Mouse (Mus musculus) midbrain, embryonic 16.5 days (tissue): ENCODE data around the gene Rfc2. TPM values are rescaled to one million over a fixed set of nuclear protein-coding genes. Genes with fewer than 3 reads are reported as not detected.

Source experiments
- ATAC-seq: fragments of 200-750 bp; cut with Nextera tagmentation; 2 replicates; pipeline ENCODE4 v1.8.0; 2017; ENCODE audit warnings: moderate TSS enrichment
- H3K27ac ChIP-seq: fragments of 300-500 bp; sonication (generic); 2 replicates; pipeline ENCODE4 v1.5.1; 2014; ENCODE audit warnings: mild to moderate bottlenecking, low read length, mixed read lengths
- H3K27me3 ChIP-seq: fragments of 300-500 bp; sonication (generic); 2 replicates; pipeline ENCODE4 v1.6.1; 2014; ENCODE audit warnings: low read depth, low read length, mixed read lengths; ENCODE audit not compliant: control insufficient read depth, insufficient read depth
- H3K36me3 ChIP-seq: fragments of 300-500 bp; sonication (generic); 2 replicates; pipeline ENCODE4 v1.6.1; 2014; ENCODE audit warnings: mild to moderate bottlenecking, low read length, moderate library complexity, mixed read lengths; ENCODE audit not compliant: control insufficient read depth, insufficient read depth
- H3K4me1 ChIP-seq: fragments of 300-500 bp; sonication (generic); 2 replicates; pipeline ENCODE4 v1.6.1; 2014; ENCODE audit warnings: mild to moderate bottlenecking, low read length, mixed read lengths; ENCODE audit not compliant: control insufficient read depth, insufficient read depth
- H3K4me2 ChIP-seq: fragments of 300-500 bp; sonication (generic); 2 replicates; pipeline ENCODE4 v1.6.1; 2014; ENCODE audit warnings: mild to moderate bottlenecking, low read length, mixed read lengths
- H3K4me3 ChIP-seq: fragments of 300-500 bp; sonication (generic); 2 replicates; pipeline ENCODE4 v1.5.1; 2014; ENCODE audit warnings: low read depth, mild to moderate bottlenecking, low read length, moderate library complexity, mixed read lengths
- H3K9ac ChIP-seq: fragments of 300-500 bp; sonication (generic); 2 replicates; pipeline ENCODE4 v1.6.1; 2014; ENCODE audit warnings: low read depth, low read length, mixed read lengths
- H3K9me3 ChIP-seq: fragments of 300-500 bp; sonication (generic); replicated peaks from 2 replicates; pipeline ENCODE4 v1.6.1; 2014; ENCODE audit warnings: mild to moderate bottlenecking, low read length, mixed read lengths; ENCODE audit not compliant: control insufficient read depth, poor library complexity, severe bottlenecking
- WGBS: fragments of 180-500 bp; shearing (Covaris S2); extraction: QIAGEN DNeasy Blood & Tissue Kit; methylation state at CpG from one replicate; pipeline ENCODE4 v1.1.7; 2014; 5-methylcytosine and 5-hydroxymethylcytosine counted together
- polyA plus RNA-seq: library from polyadenylated mRNA; unstranded; fragments of >200 nt; fragmentation: Nextera tagmentation; extraction: Ambion mirVana; gene quantifications from 2 replicates; pipeline ENCODE4 v1.2.1, GENCODE M21; 2015

The Rfc2 gene
- polyA plus RNA-seq, 1 experiment from 2014 or later, result 179 TPM

GRCm38 (mm10) chr5:134546790-134547189 lies 34.4 kb upstream of the Rfc2 start:
- Histone ChIP-seq H3K4me1 (peaks cover 59% of the 10 kb centered on the region), H3K9ac (no peak overlapping the region)

GRCm38 (mm10) chr5:134548306-134548705 lies 32.9 kb upstream of the Rfc2 start:
- Histone ChIP-seq H3K4me1 (peaks cover 62% of the 10 kb centered on the region), H3K4me3 (no peak overlapping the region), H3K4me2 (peak overlapping the region; percentile 22; the same call in 1 of the 2 replicates), H3K36me3 (peaks cover 3% of the 10 kb centered on the region; the same call in 1 of the 2 replicates), H3K9me3 (no peaks in the 10 kb centered on the region), H3K27me3 (no peaks in the 10 kb centered on the region), H3K27ac (no peak overlapping the region), H3K9ac (no peak overlapping the region)
- 55% methylated on average over 5 of the region's 5 CpGs for WGBS
- ATAC-seq, result no peak

More at GRCm38 (mm10) chr5:134546790-134547189, 34.4 kb upstream of the Rfc2 start:
- Histone ChIP-seq H3K36me3 (peaks cover 3% of the 10 kb centered on the region; the same call in 1 of the 2 replicates), H3K4me2 (no peak overlapping the region), H3K9me3 (no peaks in the 10 kb centered on the region), H3K4me3 (no peak overlapping the region), H3K27me3 (no peaks in the 10 kb centered on the region), H3K27ac (no peak overlapping the region)
- 82% methylated on average over 7 of the region's 7 CpGs for WGBS
- no peak for ATAC-seq

DNA sequence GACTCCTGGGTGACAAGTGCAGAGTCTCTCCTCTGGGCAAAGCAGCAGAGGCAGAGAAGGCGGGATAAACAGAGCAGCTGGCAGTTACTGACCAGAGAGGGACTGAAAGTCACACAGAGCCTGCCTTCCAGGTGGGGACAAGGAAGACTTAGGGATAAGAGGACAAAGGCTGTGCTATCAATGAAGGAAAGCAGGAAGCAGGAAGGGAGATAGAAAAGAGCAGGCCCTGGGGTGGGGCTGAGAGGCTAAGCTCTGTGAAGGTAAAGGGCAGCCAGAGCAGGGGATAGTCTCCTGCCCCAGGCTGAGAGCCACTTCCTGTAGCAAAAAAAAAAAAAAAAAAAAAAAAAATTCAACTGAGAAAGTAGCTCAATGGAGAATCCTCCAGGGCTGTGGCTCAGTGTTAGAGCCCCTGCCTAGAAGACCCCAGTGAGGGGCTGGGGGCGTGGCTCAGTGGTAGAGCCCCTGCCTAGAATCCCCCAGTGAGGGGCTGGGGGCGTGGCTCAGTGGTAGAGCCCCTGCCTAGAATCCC lies 31.5 kb upstream of the Rfc2 start:
- Histone ChIP-seq H3K4me2 (peak overlapping the region; percentile 86), H3K27me3 (no peaks in the 10 kb centered on the region), H3K9me3 (no peaks in the 10 kb centered on the region), H3K9ac (peak overlapping the region; percentile 34; the same call in 1 of the 2 replicates), H3K4me3 (peak overlapping the region; percentile 97), H3K4me1 (peaks cover 58% of the 10 kb centered on the region), H3K27ac (no peak overlapping the region), H3K36me3 (no peaks in the 10 kb centered on the region)
- ATAC-seq, result no peak
- 82% methylated on average over 2 of the region's 3 CpGs for WGBS

DNA sequence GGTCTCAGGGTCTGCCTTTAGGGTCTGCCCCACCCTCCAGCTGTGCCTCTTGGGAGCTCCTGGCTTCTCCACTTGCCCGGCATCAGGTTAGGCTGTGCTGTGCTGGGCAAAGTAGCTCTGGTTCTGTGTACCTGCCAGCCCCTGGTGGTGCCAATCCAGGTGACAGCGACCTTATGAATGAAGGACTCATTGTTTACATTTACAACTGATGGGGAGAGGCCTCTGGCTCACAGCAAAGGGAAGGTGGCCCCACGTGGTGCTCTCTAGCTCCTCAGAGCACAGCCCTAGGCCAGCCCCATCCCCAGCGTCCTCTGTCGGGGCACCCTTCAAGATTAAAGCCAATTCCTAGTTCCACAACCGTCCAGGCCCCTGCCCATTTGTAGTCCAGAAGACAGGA lies 30.3 kb upstream of the Rfc2 start:
- ATAC-seq, result no peak; the same call in 1 of the 2 replicates
- Histone ChIP-seq H3K4me1 (peaks cover 61% of the 10 kb centered on the region), H3K36me3 (no peaks in the 10 kb centered on the region), H3K4me3 (peak overlapping the region; percentile 97), H3K27ac (peak overlapping the region; percentile 99), H3K27me3 (no peaks in the 10 kb centered on the region), H3K4me2 (peak overlapping the region; percentile 86), H3K9me3 (no peaks in the 10 kb centered on the region), H3K9ac (peak overlapping the region; percentile 99)
- 4% methylated on average over 6 of the region's 6 CpGs for WGBS

DNA sequence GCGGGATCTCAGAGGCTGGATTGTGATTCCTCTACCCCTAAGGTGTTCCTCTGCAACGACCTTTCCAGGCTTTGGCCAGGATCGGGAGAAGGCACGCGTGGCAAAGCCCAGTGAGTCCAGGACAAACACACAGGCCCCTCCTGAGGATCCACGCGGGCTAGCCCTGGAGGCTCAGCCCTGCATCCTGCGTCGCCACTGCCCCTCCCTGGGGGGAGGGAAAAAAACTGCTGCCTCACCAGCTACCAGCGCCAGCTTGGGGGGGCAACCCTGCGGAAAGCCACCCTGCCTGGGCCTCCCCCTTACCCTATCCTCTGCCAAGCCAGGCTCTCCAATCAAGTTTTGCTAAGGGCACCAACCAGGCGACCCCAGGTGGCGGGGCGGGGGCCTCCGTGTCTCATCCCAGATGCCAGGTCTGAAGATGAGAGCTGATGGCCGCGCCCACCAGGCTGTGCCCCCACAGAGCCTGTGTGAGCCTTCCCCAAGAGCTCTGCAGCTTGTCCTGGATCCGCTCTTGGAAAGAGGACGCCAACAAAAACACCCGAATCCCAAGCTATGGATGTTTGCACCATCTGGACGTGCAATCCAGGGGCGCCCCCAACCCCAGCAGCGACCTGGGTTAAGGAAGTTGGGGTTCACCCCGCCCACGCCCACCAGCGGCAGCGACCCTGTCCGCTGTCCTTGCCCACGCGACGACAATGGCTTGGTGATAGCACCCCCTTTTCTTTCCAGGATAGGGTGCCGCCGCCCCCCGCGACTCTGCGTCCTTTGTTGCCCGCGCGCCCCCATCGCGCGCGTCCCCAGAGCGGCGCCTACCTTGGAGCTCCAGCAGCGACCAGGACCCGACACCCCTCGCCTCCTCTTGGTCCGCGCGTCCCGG lies 29.7 kb upstream of the Rfc2 start:
- Histone ChIP-seq H3K4me1 (peaks cover 59% of the 10 kb centered on the region), H3K4me3 (peak overlapping the region; percentile 97), H3K4me2 (peak overlapping the region; percentile 86), H3K27ac (peak overlapping the region; percentile 99), H3K9me3 (no peaks in the 10 kb centered on the region), H3K27me3 (no peaks in the 10 kb centered on the region), H3K36me3 (no peaks in the 10 kb centered on the region), H3K9ac (peak overlapping the region; percentile 99)
- peak; percentile 26 for ATAC-seq
- under 1% methylated on average over 50 of the region's 52 CpGs for WGBS

DNA sequence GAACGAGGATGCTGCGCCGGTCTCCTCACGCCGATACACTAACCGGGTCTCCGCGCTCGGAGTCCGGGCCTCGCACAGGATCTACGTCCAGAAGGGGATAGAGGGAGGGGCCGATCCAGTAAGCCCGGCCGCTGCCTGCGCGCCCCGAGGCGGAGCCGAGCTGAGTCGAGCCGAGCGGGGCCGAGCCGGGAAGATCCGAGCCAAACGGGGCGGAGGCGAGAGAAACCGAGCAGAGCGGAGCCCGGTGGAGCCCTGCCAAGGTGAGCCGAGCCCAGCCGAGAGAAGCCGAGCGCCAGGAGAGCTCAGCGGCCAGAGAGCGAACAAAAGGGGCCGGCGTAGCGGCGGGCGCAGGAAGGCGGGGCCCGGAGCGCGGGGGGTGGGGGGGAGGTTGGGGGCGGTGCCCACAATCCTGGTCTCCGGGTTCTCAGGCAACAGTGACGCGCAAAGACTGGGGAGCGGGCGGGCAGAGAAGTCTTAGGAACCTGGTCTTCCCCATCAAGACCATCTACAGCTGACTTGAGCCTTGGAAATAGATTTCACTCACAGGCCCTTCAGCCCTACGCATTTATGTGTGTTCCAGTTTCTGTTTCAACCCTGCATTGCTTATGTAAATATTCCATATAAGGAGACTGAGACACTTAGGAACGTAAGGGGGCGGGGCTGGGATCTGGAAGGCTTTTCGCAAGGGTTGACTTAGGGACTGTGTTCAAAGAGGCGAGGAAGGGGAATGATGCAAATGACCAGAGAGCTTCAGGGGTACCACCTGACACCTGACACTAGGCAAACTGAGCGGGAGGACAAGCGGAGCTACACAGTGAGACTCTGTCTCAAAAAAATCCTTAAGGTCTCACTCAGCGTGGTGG lies 28.8 kb upstream of the Rfc2 start, which contains the start of gene Clip2:
TSS of gene Clip2 (minus strand) at position 325 of the 863 bp plus-strand sequence.
- Histone ChIP-seq H3K4me3 (peak within 1 kb of the TSS; percentile 97), H3K36me3 (no peaks in the 10 kb centered on the region)

GRCm38 (mm10) chr5:134553951-134554546 lies 27.1 kb upstream of the Rfc2 start:
- H3K36me3 ChIP-seq, result no peaks in the 10 kb centered on the region
- no peaks in the 10 kb centered on the region for H3K27me3 ChIP-seq
- no peak overlapping the region for H3K27ac ChIP-seq
- H3K9me3 ChIP-seq, result no peaks in the 10 kb centered on the region
- WGBS, result 89% methylated on average over 5 of the region's 5 CpGs
- no peak overlapping the region for H3K4me3 ChIP-seq
- no peak for ATAC-seq
- H3K9ac ChIP-seq, result no peak overlapping the region
- no peak overlapping the region for H3K4me2 ChIP-seq
- peaks cover 36% of the 10 kb centered on the region for H3K4me1 ChIP-seq

More for the DNA sequence above, 28.8 kb upstream of the Rfc2 start, which contains the start of gene Clip2:
- ATAC-seq, result peak; percentile 91
- Histone ChIP-seq H3K4me1 (peaks cover 53% of the 10 kb centered on the region), H3K9ac (peak within 1 kb of the TSS; percentile 99), H3K27ac (peak within 1 kb of the TSS; percentile 99), H3K9me3 (no peaks in the 10 kb centered on the region), H3K4me2 (peak within 1 kb of the TSS; percentile 86), H3K27me3 (no peaks in the 10 kb centered on the region)
- WGBS, result 1% methylated on average over 56 of the region's 61 CpGs

DNA sequence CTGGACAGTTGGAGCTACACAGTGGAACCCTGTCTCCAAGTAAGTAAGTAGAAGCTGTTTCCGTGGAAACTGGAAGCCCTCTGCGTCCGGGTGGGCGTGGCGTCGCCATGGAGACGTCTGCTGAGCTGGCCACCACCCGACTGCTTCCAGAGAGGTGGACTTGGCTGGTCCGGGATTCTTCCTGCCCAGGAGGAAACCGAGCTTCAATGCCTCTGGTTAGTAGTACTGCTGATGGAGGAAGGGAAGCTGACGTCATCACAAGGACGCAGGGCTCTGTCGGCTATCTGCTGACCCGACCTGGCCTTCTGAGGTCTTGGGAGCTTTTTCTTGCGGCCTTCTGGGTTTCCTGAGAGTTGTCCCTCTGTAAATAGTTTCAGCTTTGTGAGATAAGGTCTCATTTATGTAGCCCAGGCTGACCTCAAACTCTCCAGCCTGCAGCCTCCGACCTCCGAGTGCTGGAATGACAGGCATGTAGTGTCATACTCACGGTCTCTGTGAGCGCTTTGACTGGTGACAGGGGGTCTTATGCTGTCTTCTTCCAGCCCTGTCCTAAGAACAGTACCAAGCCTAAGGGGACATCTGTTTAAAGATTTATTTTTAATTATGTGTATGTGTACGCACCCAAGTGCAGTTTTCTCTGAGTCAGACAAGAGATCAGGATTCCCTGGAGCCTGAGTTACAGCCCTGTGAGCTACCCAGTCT lies 25.6 kb upstream of the Rfc2 start:
- 11% methylated on average over 20 of the region's 20 CpGs for WGBS
- Histone ChIP-seq H3K27me3 (no peaks in the 10 kb centered on the region), H3K36me3 (no peaks in the 10 kb centered on the region), H3K4me2 (peak overlapping the region; percentile 50), H3K9me3 (no peaks in the 10 kb centered on the region), H3K9ac (no peak overlapping the region), H3K4me3 (0 out of 2 replicates have a peak overlapping the region, but pooled peaks have one; percentile 6), H3K4me1 (peaks cover 20% of the 10 kb centered on the region), H3K27ac (no peak overlapping the region)
- no peak for ATAC-seq
